Mouse (Mus musculus): Measurements from ENCODE around the gene Slc38a2.

Slc38a2 gene

GRCm38 (mm10) chr15:96696486-96697284 lies 2.8 kb downstream of the Slc38a2 start:
- DNase-seq (ENCODE audit: low spot score in 2 of 2): no peak

- DNase-seq (ENCODE audit: low spot score in 2 of 2): no peak
Measured at GRCm38 (mm10) chr15:96695455-96696421, 3.8 kb downstream of the Slc38a2 start.

GRCm38 (mm10) chr15:96694988-96695387 lies 4.5 kb downstream of the Slc38a2 start:
- no peak for DNase-seq (ENCODE audit: low spot score in 2 of 2)

GRCm38 (mm10) chr15:96693688-96694087 lies 5.8 kb downstream of the Slc38a2 start:
- DNase-seq (ENCODE audit: low spot score in 2 of 2): no peak

GRCm38 (mm10) chr15:96692401-96692800 lies 7.1 kb downstream of the Slc38a2 start:
- DNase-seq (ENCODE audit: low spot score in 2 of 2): no peak

- DNase-seq (ENCODE audit: low spot score in 2 of 2): no peak
Measured at GRCm38 (mm10) chr15:96691381-96691780, 8.1 kb downstream of the Slc38a2 start.

- no peak for DNase-seq (ENCODE audit: low spot score in 2 of 2)
Measured at GRCm38 (mm10) chr15:96690829-96691228, 8.7 kb downstream of the Slc38a2 start.

- DNase-seq (ENCODE audit: low spot score in 2 of 2): no peak
Measured at GRCm38 (mm10) chr15:96689919-96690318, 9.6 kb downstream of the Slc38a2 start.

GRCm38 (mm10) chr15:96688784-96689318 lies 10.7 kb downstream of the Slc38a2 start:
- no peak for DNase-seq (ENCODE audit: low spot score in 2 of 2)

GRCm38 (mm10) chr15:96688036-96688435 lies 11.5 kb downstream of the Slc38a2 start:
- no peak for DNase-seq (ENCODE audit: low spot score in 2 of 2)

GRCm38 (mm10) chr15:96687366-96687765 lies 12.2 kb downstream of the Slc38a2 start:
- DNase-seq (ENCODE audit: low spot score in 2 of 2): no peak

- no peak for DNase-seq (ENCODE audit: low spot score in 2 of 2)
Measured at GRCm38 (mm10) chr15:96686201-96687159, 13.1 kb downstream of the Slc38a2 start.

- no peak for DNase-seq (ENCODE audit: low spot score in 2 of 2)
Measured at GRCm38 (mm10) chr15:96685273-96685672, 14.3 kb downstream of the Slc38a2 start.

GRCm38 (mm10) chr15:96684132-96684830 lies 15.2 kb downstream of the Slc38a2 start:
- DNase-seq (ENCODE audit: low spot score in 2 of 2): no peak

GRCm38 (mm10) chr15:96678871-96679773 lies 20.4 kb downstream of the Slc38a2 start:
- no peak for DNase-seq (ENCODE audit: low spot score in 2 of 2)

GRCm38 (mm10) chr15:96676518-96676917 lies 23.0 kb downstream of the Slc38a2 start:
- no peak for DNase-seq (ENCODE audit: low spot score in 2 of 2)

- DNase-seq (ENCODE audit: low spot score in 2 of 2): no peak
Measured at GRCm38 (mm10) chr15:96675744-96676143, 23.8 kb downstream of the Slc38a2 start.

GRCm38 (mm10) chr15:96675055-96675454 lies 24.5 kb downstream of the Slc38a2 start:
- no peak for DNase-seq (ENCODE audit: low spot score in 2 of 2)

GRCm38 (mm10) chr15:96674089-96674488 lies 25.4 kb downstream of the Slc38a2 start:
- DNase-seq (ENCODE audit: low spot score in 2 of 2): no peak

All from urinary bladder, adult 18-20 months (tissue).